Mouse (Mus musculus): Measurements from ENCODE around the gene Plcg1. TPM values are rescaled to one million over a fixed set of nuclear protein-coding genes. Genes with fewer than 3 reads are reported as not detected.

Plcg1 gene
- 10 to 100 TPM; 11.8 to 40.1 TPM for polyA plus RNA-seq (2012; fragmentation: generic; extraction: Trizol)

GRCm38 (mm10) chr2:160731117-160731838 lies at the start of gene Plcg1:
Gene Plcg1, plus strand, starts transcription at chr2:160731300.

Other genes starting within 250 kb of the Plcg1 start
- gene Top1, start 85.4 kb upstream of the Plcg1 start, polyA plus RNA-seq (2012; fragmentation: generic; extraction: Trizol) = 10 to 100 TPM in 1 of 2 experiments, 1 to 10 TPM in 1; 3.3 to 16.7 TPM
- 1 to 10 TPM in 1 of 2 experiments, under 1 TPM in 1; 0.70 to 8.3 TPM for gene Zhx3, start 141.7 kb downstream of the Plcg1 start, polyA plus RNA-seq (2012; fragmentation: generic; extraction: Trizol)
- gene Lpin3, start 149.4 kb downstream of the Plcg1 start, polyA plus RNA-seq (2012; fragmentation: generic; extraction: Trizol) = 1 to 10 TPM in 1 of 2 experiments, under 1 TPM in 1; 0.81 to 1.0 TPM
- under 1 TPM in 1 of 2 experiments, not detected in 1; 0.01 TPM for gene Emilin3, start 181.0 kb downstream of the Plcg1 start, polyA plus RNA-seq (2012; fragmentation: generic; extraction: Trizol)

Data from C3H10T1/2 (cell line).